Mouse (Mus musculus): ENCODE data around the gene Ank3. TPM values are rescaled to one million over a fixed set of nuclear protein-coding genes. Genes with fewer than 3 reads are reported as not detected.

Ank3 gene
- polyA plus RNA-seq, 1 experiment from 2014 or later: 136 TPM

DNA sequence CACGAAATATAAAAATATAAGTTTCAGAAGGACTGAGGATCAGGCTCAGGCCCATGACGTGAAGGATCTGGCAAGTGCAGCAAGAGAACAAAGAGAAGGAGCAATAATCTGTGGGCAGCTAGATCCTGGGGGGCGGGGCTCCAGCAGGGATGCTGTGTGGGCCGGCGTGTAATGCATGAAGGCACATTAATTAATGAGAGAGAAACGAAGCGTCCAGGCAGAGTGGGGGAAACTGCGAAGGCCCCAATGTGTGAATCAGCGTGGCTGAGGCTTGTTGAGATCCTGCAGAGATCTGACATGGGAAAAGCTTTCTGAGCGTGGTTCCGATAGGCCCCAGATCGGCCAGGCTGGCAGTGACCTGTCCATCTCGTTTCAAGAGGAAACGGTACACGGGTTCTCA is 279.7 kb downstream of the Ank3 start:
- Histone ChIP-seq H3K9me3 (ENCODE audit: control insufficient read depth, low read length) (peaks cover 4% of the 10 kb centered on the region; the same call in 1 of the 2 replicates), H3K4me3 (replicated peaks; ENCODE audit: low read length) (no peak overlapping the region), H3K4me2 (replicated peaks) (no peak overlapping the region), H3K27ac (peak overlapping the region; percentile 38; the same call in 1 of the 2 replicates), H3K4me1 (replicated peaks; ENCODE audit: control insufficient read depth, insufficient read depth, low read length) (no peaks in the 10 kb centered on the region), H3K9ac (no peak overlapping the region), H3K36me3 (replicated peaks; ENCODE audit: control insufficient read depth, insufficient read depth) (no peaks in the 10 kb centered on the region), H3K27me3 (ENCODE audit: control insufficient read depth, insufficient read depth, low read length) (no peaks in the 10 kb centered on the region)
- no peak for DNase-seq (ENCODE audit: low spot score)
- 45% methylated on average over 15 of the region's 15 CpGs for WGBS
- ATAC-seq (ENCODE audit: low FRiP score): peak; percentile 53; the same call in 1 of the 2 replicates

GRCm38 (mm10) chr10:69686336-69686735 is 287.8 kb downstream of the Ank3 start:
- Histone ChIP-seq H3K9me3 (ENCODE audit: control insufficient read depth, low read length) (peaks cover 15% of the 10 kb centered on the region; the same call in 1 of the 2 replicates), H3K4me1 (replicated peaks; ENCODE audit: control insufficient read depth, insufficient read depth, low read length) (peaks cover 24% of the 10 kb centered on the region), H3K4me2 (replicated peaks) (no peak overlapping the region), H3K27me3 (ENCODE audit: control insufficient read depth, insufficient read depth, low read length) (no peaks in the 10 kb centered on the region), H3K4me3 (replicated peaks; ENCODE audit: low read length) (no peak overlapping the region), H3K9ac (no peak overlapping the region), H3K27ac (no peak overlapping the region), H3K36me3 (replicated peaks; ENCODE audit: control insufficient read depth, insufficient read depth) (no peaks in the 10 kb centered on the region)
- ATAC-seq (ENCODE audit: low FRiP score) (no peak), DNase-seq (ENCODE audit: low spot score) (no peak)
- WGBS: 89% methylated on average over 1 of the region's 1 CpGs

DNA sequence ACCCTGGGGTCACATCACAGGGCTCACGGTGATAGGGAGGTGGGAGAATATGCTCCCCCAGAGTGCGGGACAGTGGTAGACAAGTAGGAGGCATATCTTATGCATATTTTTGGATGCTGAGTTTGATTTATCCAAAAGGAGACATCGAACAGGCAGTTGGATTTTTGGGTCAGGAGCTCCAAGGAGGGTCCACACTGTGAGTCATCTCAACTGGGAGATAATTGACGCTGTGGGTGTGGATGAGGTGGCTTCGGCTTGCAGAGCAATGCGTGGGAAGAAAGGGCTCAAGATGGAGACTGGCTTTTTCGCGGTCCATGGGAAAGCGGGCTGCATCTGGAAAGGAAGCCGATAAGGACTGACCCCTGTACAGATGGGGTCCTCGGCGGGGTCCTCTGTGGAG is 290.5 kb downstream of the Ank3 start:
- DNase-seq (ENCODE audit: low spot score): no peak
- Histone ChIP-seq H3K36me3 (replicated peaks; ENCODE audit: control insufficient read depth, insufficient read depth) (no peaks in the 10 kb centered on the region), H3K4me1 (replicated peaks; ENCODE audit: control insufficient read depth, insufficient read depth, low read length) (peaks cover 24% of the 10 kb centered on the region), H3K9ac (no peak overlapping the region), H3K4me3 (replicated peaks; ENCODE audit: low read length) (no peak overlapping the region), H3K27ac (no peak overlapping the region), H3K27me3 (ENCODE audit: control insufficient read depth, insufficient read depth, low read length) (no peaks in the 10 kb centered on the region), H3K4me2 (replicated peaks) (no peak overlapping the region), H3K9me3 (ENCODE audit: control insufficient read depth, low read length) (0 out of 2 replicates have a peak, but pooled peaks cover 6% of the 10 kb centered on the region)
- no peak for ATAC-seq (ENCODE audit: low FRiP score)
- 88% methylated on average over 12 of the region's 12 CpGs for WGBS

GRCm38 (mm10) chr10:69690131-69690960 is 291.8 kb downstream of the Ank3 start:
- Histone ChIP-seq H3K27ac (peak overlapping the region; percentile 82), H3K4me3 (replicated peaks; ENCODE audit: low read length) (0 out of 2 replicates have a peak overlapping the region, but pooled peaks have one; percentile 2), H3K9me3 (ENCODE audit: control insufficient read depth, low read length) (no peaks in the 10 kb centered on the region), H3K36me3 (replicated peaks; ENCODE audit: control insufficient read depth, insufficient read depth) (no peaks in the 10 kb centered on the region), H3K4me2 (replicated peaks) (peak overlapping the region; percentile 40), H3K9ac (peak overlapping the region; percentile 44), H3K27me3 (ENCODE audit: control insufficient read depth, insufficient read depth, low read length) (no peaks in the 10 kb centered on the region), H3K4me1 (replicated peaks; ENCODE audit: control insufficient read depth, insufficient read depth, low read length) (peaks cover 24% of the 10 kb centered on the region)
- DNase-seq (ENCODE audit: low spot score) (no peak), ATAC-seq (ENCODE audit: low FRiP score) (peak; percentile 68)
- WGBS: 7% methylated on average over 12 of the region's 12 CpGs

GRCm38 (mm10) chr10:69690961-69691451 is 292.4 kb downstream of the Ank3 start:
- Histone ChIP-seq H3K9me3 (ENCODE audit: control insufficient read depth, low read length) (no peaks in the 10 kb centered on the region), H3K36me3 (replicated peaks; ENCODE audit: control insufficient read depth, insufficient read depth) (no peaks in the 10 kb centered on the region), H3K27me3 (ENCODE audit: control insufficient read depth, insufficient read depth, low read length) (no peaks in the 10 kb centered on the region), H3K4me1 (replicated peaks; ENCODE audit: control insufficient read depth, insufficient read depth, low read length) (peaks cover 24% of the 10 kb centered on the region), H3K27ac (peak overlapping the region; percentile 82), H3K9ac (peak overlapping the region; percentile 44), H3K4me3 (replicated peaks; ENCODE audit: low read length) (no peak overlapping the region), H3K4me2 (replicated peaks) (peak overlapping the region; percentile 40)
- ATAC-seq (ENCODE audit: low FRiP score) (peak; percentile 51; the same call in 1 of the 2 replicates), DNase-seq (ENCODE audit: low spot score) (peak; percentile 52)
- WGBS: 14% methylated on average over 6 of the region's 6 CpGs

DNA sequence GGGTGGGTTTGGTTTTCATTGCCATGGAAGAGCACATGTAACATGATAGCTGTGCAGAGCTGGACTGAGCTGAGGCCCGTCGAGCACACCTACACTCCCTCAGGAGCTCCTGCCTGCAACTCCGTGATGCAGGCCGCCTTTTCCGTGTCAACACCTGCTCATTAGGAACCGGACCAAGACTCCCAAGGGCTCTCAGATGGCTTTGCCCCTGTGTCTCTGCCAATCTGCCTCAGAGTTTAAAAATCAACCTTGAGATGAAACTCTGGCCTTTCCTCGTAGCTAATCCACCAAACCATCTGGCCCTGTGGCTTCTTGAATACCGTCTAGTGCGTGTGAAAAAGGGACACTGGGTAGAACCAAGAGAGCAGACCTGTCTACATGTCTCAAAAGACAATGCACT is 297.4 kb downstream of the Ank3 start:
- H3K36me3 ChIP-seq (replicated peaks; ENCODE audit: control insufficient read depth, insufficient read depth): no peaks in the 10 kb centered on the region
- WGBS: 58% methylated on average over 9 of the region's 9 CpGs
- ATAC-seq (ENCODE audit: low FRiP score) (no peak), DNase-seq (ENCODE audit: low spot score) (no peak)
- H3K9ac ChIP-seq: no peak overlapping the region
- H3K9me3 ChIP-seq (ENCODE audit: control insufficient read depth, low read length): no peaks in the 10 kb centered on the region
- H3K4me1 ChIP-seq (replicated peaks; ENCODE audit: control insufficient read depth, insufficient read depth, low read length): peaks cover 6% of the 10 kb centered on the region
- H3K27me3 ChIP-seq (ENCODE audit: control insufficient read depth, insufficient read depth, low read length): no peaks in the 10 kb centered on the region
- no peak overlapping the region for H3K4me3 ChIP-seq (replicated peaks; ENCODE audit: low read length)
- no peak overlapping the region for H3K27ac ChIP-seq
- H3K4me2 ChIP-seq (replicated peaks): no peak overlapping the region

GRCm38 (mm10) chr10:69698699-69699098 is 300.1 kb downstream of the Ank3 start:
- Histone ChIP-seq H3K27ac (no peak overlapping the region), H3K9ac (no peak overlapping the region), H3K27me3 (ENCODE audit: control insufficient read depth, insufficient read depth, low read length) (no peaks in the 10 kb centered on the region), H3K4me3 (replicated peaks; ENCODE audit: low read length) (no peak overlapping the region), H3K4me1 (replicated peaks; ENCODE audit: control insufficient read depth, insufficient read depth, low read length) (peaks cover 8% of the 10 kb centered on the region; the same call in 1 of the 2 replicates), H3K36me3 (replicated peaks; ENCODE audit: control insufficient read depth, insufficient read depth) (no peaks in the 10 kb centered on the region), H3K9me3 (ENCODE audit: control insufficient read depth, low read length) (no peaks in the 10 kb centered on the region), H3K4me2 (replicated peaks) (no peak overlapping the region)
- WGBS: 87% methylated on average over 1 of the region's 1 CpGs
- DNase-seq (ENCODE audit: low spot score) (no peak), ATAC-seq (ENCODE audit: low FRiP score) (no peak)

DNA sequence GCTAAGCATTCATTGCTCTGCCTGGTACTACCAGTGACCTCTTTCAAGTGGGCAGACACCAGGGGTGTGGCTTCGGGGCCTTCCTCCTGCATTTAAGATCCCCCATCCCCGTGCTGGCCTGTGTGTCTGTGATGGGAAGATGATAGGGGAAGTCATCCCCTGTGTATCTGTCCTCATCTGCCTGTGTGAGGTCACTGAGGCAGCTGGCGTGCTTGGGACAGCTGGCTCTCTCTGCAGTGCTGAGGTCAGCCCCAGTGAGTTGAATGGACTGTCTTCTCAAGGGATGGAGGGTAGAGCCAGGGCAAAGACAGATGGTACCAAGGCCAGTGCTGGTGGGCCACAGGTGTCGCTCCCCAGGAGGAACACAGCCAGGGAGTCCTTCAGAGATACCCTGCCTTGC is 302.7 kb downstream of the Ank3 start:
- H3K4me2 ChIP-seq (replicated peaks): no peak overlapping the region
- H3K27ac ChIP-seq: no peak overlapping the region
- H3K9me3 ChIP-seq (ENCODE audit: control insufficient read depth, low read length): no peaks in the 10 kb centered on the region
- H3K4me3 ChIP-seq (replicated peaks; ENCODE audit: low read length): no peak overlapping the region
- no peak for DNase-seq (ENCODE audit: low spot score)
- H3K9ac ChIP-seq: no peak overlapping the region
- no peaks in the 10 kb centered on the region for H3K36me3 ChIP-seq (replicated peaks; ENCODE audit: control insufficient read depth, insufficient read depth)
- no peaks in the 10 kb centered on the region for H3K27me3 ChIP-seq (ENCODE audit: control insufficient read depth, insufficient read depth, low read length)
- WGBS: 34% methylated on average over 4 of the region's 4 CpGs
- H3K4me1 ChIP-seq (replicated peaks; ENCODE audit: control insufficient read depth, insufficient read depth, low read length): peaks cover 24% of the 10 kb centered on the region
- no peak for ATAC-seq (ENCODE audit: low FRiP score)

DNA sequence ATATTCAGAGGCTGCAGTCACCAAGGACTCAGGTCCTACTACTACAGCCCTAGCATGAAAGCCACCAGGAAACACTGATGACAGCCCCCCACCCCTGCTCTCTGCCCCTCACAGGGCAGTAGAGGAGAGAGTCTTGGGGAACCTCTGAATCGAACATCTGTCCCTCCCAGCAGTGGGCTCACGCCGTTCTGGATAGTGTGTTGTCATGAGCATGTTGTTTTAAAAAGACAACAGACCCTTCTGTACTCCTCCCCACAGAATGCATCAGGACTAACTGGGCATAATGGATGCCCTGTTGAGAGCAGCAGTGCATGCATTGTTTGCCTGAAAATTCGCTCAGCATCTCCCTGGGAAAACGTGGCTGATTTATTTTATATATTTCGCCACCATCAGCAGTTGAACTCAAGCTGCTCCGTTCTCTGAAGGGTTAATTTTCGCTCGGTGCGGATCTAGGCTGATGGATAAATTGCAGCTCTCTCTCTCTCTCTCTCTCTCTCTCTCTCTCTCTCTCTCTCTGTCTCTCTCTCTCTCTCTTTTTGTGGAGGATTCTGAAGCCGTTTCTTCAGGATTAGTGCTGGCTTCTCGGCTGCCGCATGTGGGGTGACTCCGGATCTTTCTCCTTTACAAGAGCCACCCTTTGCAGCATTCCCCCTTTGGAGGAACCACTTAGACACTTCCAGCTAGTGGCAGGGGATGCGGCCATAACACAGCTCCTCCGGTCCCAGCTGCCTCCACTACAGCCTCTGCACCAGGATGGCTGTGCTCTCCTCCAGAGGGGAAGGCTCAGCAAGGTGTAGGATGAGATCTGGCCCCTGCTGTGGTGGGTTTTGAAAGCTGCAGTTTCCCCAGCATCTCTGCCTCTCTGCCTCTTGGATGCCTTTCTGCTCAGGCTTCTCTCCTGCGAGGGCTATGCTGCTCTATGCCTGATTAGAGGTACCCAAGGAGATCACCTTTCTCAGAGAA is 307.5 kb downstream of the Ank3 start:
- H3K9me3 ChIP-seq (ENCODE audit: control insufficient read depth, low read length): no peaks in the 10 kb centered on the region
- peak overlapping the region; percentile 76 for H3K9ac ChIP-seq
- peak; percentile 63 for DNase-seq (ENCODE audit: low spot score)
- WGBS: 1% methylated on average over 17 of the region's 17 CpGs
- no peaks in the 10 kb centered on the region for H3K27me3 ChIP-seq (ENCODE audit: control insufficient read depth, insufficient read depth, low read length)
- peak overlapping the region; percentile 94 for H3K27ac ChIP-seq
- peak overlapping the region; percentile 65 for H3K4me2 ChIP-seq (replicated peaks)
- peak; percentile 61 for ATAC-seq (ENCODE audit: low FRiP score)
- H3K4me1 ChIP-seq (replicated peaks; ENCODE audit: control insufficient read depth, insufficient read depth, low read length): peaks cover 47% of the 10 kb centered on the region
- no peaks in the 10 kb centered on the region for H3K36me3 ChIP-seq (replicated peaks; ENCODE audit: control insufficient read depth, insufficient read depth)
- H3K4me3 ChIP-seq (replicated peaks; ENCODE audit: low read length): peak overlapping the region; percentile 38
